Mouse (Mus musculus) kidney, adult 2 months (tissue): ENCODE data around the gene Sdk1.

ENCODE experiments used
- CTCF ChIP-seq: fragments of 200-500 bp; conservative IDR thresholded peaks from 2 replicates; pipeline ENCODE4 v1.5.1; 2011; ENCODE audit warnings: low read depth, mild to moderate bottlenecking, control low read depth, low read length, moderate library complexity, mixed read lengths; ENCODE audit not compliant: insufficient read depth, insufficient read length
- POLR2A ChIP-seq: fragments of 200-500 bp; IDR thresholded peaks from one replicate; pipeline ENCODE4 v1.6.1; 2011; ENCODE audit warnings: low read depth, low read length, control low read depth

DNA sequence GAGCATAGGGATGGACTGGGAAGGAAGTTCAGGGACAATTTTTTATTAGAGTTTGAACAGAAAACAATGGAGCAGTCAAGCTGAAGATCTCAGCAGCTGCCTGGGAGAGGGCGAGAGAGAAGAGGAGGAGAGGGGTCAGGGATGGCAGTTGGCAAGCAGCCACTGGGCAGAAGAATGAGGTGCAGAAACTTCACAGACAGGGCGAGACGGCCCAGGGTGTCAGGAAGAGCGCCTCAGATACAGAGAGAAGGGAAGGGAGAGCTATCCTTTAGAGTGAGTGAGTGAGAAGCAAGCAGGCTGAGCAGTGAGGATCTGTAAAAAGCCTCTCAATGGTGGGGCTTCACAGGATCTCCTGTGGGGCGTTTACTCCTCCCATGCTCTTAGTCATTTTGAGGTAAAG, 319.0 kb downstream of the Sdk1 start:
- TF ChIP-seq POLR2A (no peak), CTCF (no peak)
